Mouse (Mus musculus): ENCODE measurements at regions not wholly inside any gene's neighbourhood (a gene's known extent, or its start where the extent isn't known, plus 50 kb on each side); places are given as distances from the start of the nearest gene placed in this dataset.

GRCm38 (mm10) chr1:55807028-55807427, 401.3 kb downstream of the Plcl1 start:
- no peak for DNase-seq (ENCODE audit: low spot score)

- DNase-seq (ENCODE audit: low spot score) = peak; percentile 6
Observed at GRCm38 (mm10) chr1:55808724-55809519, 403.2 kb downstream of the Plcl1 start.

GRCm38 (mm10) chr1:55812486-55812885, 406.8 kb downstream of the Plcl1 start:
- no peak for DNase-seq (ENCODE audit: low spot score)

GRCm38 (mm10) chr1:55820866-55821500, 415.3 kb downstream of the Plcl1 start:
- no peak for DNase-seq (ENCODE audit: low spot score)

GRCm38 (mm10) chr1:55822599-55822998, 416.9 kb downstream of the Plcl1 start:
- DNase-seq (ENCODE audit: low spot score) = no peak

- no peak for DNase-seq (ENCODE audit: low spot score)
Observed at GRCm38 (mm10) chr1:55827191-55827590, 421.5 kb downstream of the Plcl1 start.

- DNase-seq (ENCODE audit: low spot score) = no peak
Observed at GRCm38 (mm10) chr1:55835281-55835680, 429.6 kb downstream of the Plcl1 start.

- DNase-seq (ENCODE audit: low spot score) = no peak
Observed at GRCm38 (mm10) chr1:55836750-55837149, 431.0 kb downstream of the Plcl1 start.

GRCm38 (mm10) chr1:55837366-55837765, 431.6 kb downstream of the Plcl1 start:
- DNase-seq (ENCODE audit: low spot score) = no peak

GRCm38 (mm10) chr1:55838168-55838567, 432.4 kb downstream of the Plcl1 start:
- peak; percentile 63 for DNase-seq (ENCODE audit: low spot score)

- DNase-seq (ENCODE audit: low spot score) = no peak
Observed at GRCm38 (mm10) chr1:55848806-55849205, 443.1 kb downstream of the Plcl1 start.

- DNase-seq (ENCODE audit: low spot score) = no peak
Observed at GRCm38 (mm10) chr1:55852354-55852753, 446.6 kb downstream of the Plcl1 start.

- no peak for DNase-seq (ENCODE audit: low spot score)
Observed at GRCm38 (mm10) chr1:55859113-55859512, 453.4 kb downstream of the Plcl1 start.

- DNase-seq (ENCODE audit: low spot score) = no peak
Observed at GRCm38 (mm10) chr1:55863113-55863512, 457.4 kb downstream of the Plcl1 start.

GRCm38 (mm10) chr1:55865274-55865673, 459.6 kb downstream of the Plcl1 start:
- DNase-seq (ENCODE audit: low spot score) = no peak

GRCm38 (mm10) chr1:55866677-55867076, 461.0 kb downstream of the Plcl1 start:
- no peak for DNase-seq (ENCODE audit: low spot score)

- no peak for DNase-seq (ENCODE audit: low spot score)
Observed at GRCm38 (mm10) chr1:55873583-55873982, 467.9 kb downstream of the Plcl1 start.

- DNase-seq (ENCODE audit: low spot score) = peak; percentile 66
Observed at GRCm38 (mm10) chr1:55874143-55874867, 468.6 kb downstream of the Plcl1 start.

GRCm38 (mm10) chr1:55874868-55875144, 469.1 kb downstream of the Plcl1 start:
- no peak for DNase-seq (ENCODE audit: low spot score)

GRCm38 (mm10) chr1:55884576-55884975, 478.9 kb downstream of the Plcl1 start:
- no peak for DNase-seq (ENCODE audit: low spot score)

- peak; percentile 8 for DNase-seq (ENCODE audit: low spot score)
Observed at GRCm38 (mm10) chr1:55886383-55887070, 480.8 kb downstream of the Plcl1 start.

- no peak for DNase-seq (ENCODE audit: low spot score)
Observed at GRCm38 (mm10) chr1:55887386-55887785, 481.7 kb downstream of the Plcl1 start.
